Mouse (Mus musculus) mesoderm, embryonic 11.5 days (tissue): ENCODE results near the gene Cer1.
A peak's percentile ranks its signal among the peaks of the same experiment; 100 is the strongest.

Experiments used
- DNase-seq: peaks from one replicate; pipeline ENCODE4 v3.0.0-alpha.2; 2012; ENCODE audit warnings: low read depth, low spot score

Gene Cer1

GRCm38 (mm10) chr4:82874791-82875190, 10.2 kb downstream of the Cer1 start:
- DNase-seq: no peak

- DNase-seq: no peak
Measured at GRCm38 (mm10) chr4:82872548-82872947, 12.4 kb downstream of the Cer1 start.

- no peak for DNase-seq
Measured at GRCm38 (mm10) chr4:82872121-82872520, 12.8 kb downstream of the Cer1 start.

- DNase-seq: no peak
Measured at GRCm38 (mm10) chr4:82870931-82871330, 14.0 kb downstream of the Cer1 start.

GRCm38 (mm10) chr4:82867731-82868445, 17.1 kb downstream of the Cer1 start:
- no peak for DNase-seq

GRCm38 (mm10) chr4:82867111-82867510, 17.8 kb downstream of the Cer1 start:
- DNase-seq: no peak

- no peak for DNase-seq
Measured at GRCm38 (mm10) chr4:82864974-82865699, 19.8 kb downstream of the Cer1 start.

GRCm38 (mm10) chr4:82863316-82863715, 21.6 kb downstream of the Cer1 start:
- no peak for DNase-seq

- DNase-seq: no peak
Measured at GRCm38 (mm10) chr4:82861451-82861850, 23.5 kb downstream of the Cer1 start.

- no peak for DNase-seq
Measured at GRCm38 (mm10) chr4:82860566-82860965, 24.4 kb downstream of the Cer1 start.

- peak; percentile 59 for DNase-seq
Measured at GRCm38 (mm10) chr4:82859131-82860125, 25.5 kb downstream of the Cer1 start, which contains the start of gene Zdhhc21. Zdhhc21 (minus strand) TSS chr4:82859958.

GRCm38 (mm10) chr4:82858431-82859010, 26.4 kb downstream of the Cer1 start:
- DNase-seq: no peak

- DNase-seq: no peak
Measured at GRCm38 (mm10) chr4:82856986-82857385, 28.0 kb downstream of the Cer1 start.

- DNase-seq: no peak
Measured at GRCm38 (mm10) chr4:82853809-82854208, 31.1 kb downstream of the Cer1 start.

GRCm38 (mm10) chr4:82848552-82849234, 36.3 kb downstream of the Cer1 start:
- no peak for DNase-seq

GRCm38 (mm10) chr4:82837526-82838240, 47.3 kb downstream of the Cer1 start:
- DNase-seq: no peak
